Mouse (Mus musculus): Measurements from ENCODE around the gene Slit1.

Slit1 gene

GRCm38 (mm10) chr19:41743396-41743795 lies at the start of gene Slit1:
Gene Slit1, minus strand, starts transcription at chr19:41743665.
- no peak for DNase-seq (ENCODE audit: low spot score)

- no peak for DNase-seq (ENCODE audit: low spot score)
Observed at GRCm38 (mm10) chr19:41792934-41793486, 49.5 kb upstream of the Slit1 start.

- no peak for DNase-seq (ENCODE audit: low spot score)
Observed at GRCm38 (mm10) chr19:41791384-41791783, 47.9 kb upstream of the Slit1 start.

GRCm38 (mm10) chr19:41789110-41789961 lies 45.9 kb upstream of the Slit1 start:
- no peak for DNase-seq (ENCODE audit: low spot score)

DNA sequence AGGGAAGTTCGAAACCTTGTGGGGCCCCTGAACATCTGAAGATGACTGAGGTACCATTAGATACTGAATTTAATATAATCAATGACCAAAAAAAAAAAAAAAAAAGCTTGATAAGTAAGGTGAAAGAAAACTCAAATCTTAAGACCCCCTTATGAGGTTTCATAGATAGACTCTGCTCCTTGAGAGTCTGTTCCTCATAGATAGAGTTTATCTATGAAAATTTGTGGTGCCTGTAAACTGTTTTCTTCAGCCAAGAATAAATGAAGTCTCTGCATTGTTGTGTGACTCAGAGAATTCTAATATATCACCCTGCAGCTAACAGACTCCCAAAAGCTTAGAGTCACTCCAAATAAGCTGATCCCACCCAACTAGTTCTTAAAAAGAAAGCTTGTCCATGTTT lies 43.4 kb upstream of the Slit1 start:
- DNase-seq (ENCODE audit: low spot score): no peak

GRCm38 (mm10) chr19:41777514-41777913 lies 34.0 kb upstream of the Slit1 start:
- DNase-seq (ENCODE audit: low spot score): no peak

- DNase-seq (ENCODE audit: low spot score): no peak
Observed at GRCm38 (mm10) chr19:41768711-41769110, 25.2 kb upstream of the Slit1 start.

- DNase-seq (ENCODE audit: low spot score): no peak
Observed at GRCm38 (mm10) chr19:41766628-41767027, 23.2 kb upstream of the Slit1 start.

- peak; percentile 71 for DNase-seq (ENCODE audit: low spot score)
Observed at GRCm38 (mm10) chr19:41763870-41764660, 20.6 kb upstream of the Slit1 start.

DNA sequence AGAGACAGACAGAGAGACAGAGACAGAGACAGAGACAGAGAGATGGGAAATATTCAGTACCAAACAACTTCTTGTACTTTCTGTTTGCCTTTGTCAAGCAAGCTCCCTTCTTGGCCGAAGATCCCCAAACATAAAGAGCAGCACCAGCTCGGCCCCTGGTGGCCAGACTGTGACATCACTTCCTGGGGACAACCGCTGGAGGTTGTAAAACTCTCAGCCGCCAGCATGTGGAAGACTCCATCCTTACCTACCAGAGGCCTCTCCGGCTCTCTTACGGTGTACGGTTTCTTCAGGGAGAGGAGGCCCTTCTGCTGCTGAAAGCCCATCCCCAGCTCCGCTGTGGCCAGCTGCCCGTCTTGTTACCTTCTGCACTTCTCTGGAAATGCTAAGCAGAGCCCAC lies 18.1 kb upstream of the Slit1 start:
- DNase-seq (ENCODE audit: low spot score): no peak

- DNase-seq (ENCODE audit: low spot score): no peak
Observed at GRCm38 (mm10) chr19:41759765-41760164, 16.3 kb upstream of the Slit1 start.

- DNase-seq (ENCODE audit: low spot score): peak; percentile 31
Observed at GRCm38 (mm10) chr19:41759270-41759669, 15.8 kb upstream of the Slit1 start.

DNA sequence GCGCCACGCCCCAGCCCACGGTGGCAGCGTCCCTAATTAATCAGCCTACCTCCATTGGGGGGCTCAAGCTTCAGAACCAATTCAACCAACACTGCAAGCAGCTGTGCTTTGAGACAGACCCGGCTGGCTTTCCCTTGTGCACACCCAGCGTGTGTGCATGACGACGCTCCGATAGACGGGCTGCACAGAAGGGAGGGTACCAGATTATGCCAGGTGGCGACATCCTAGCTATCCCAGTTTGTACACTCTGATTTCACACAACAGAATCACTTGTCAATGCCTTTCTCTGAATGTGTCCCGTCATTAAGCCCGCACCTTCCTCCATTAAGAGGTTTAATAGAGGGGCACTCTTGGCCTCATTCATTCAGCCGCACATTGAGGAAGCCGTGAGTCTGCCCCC lies 11.3 kb upstream of the Slit1 start:
- DNase-seq (ENCODE audit: low spot score): no peak

DNA sequence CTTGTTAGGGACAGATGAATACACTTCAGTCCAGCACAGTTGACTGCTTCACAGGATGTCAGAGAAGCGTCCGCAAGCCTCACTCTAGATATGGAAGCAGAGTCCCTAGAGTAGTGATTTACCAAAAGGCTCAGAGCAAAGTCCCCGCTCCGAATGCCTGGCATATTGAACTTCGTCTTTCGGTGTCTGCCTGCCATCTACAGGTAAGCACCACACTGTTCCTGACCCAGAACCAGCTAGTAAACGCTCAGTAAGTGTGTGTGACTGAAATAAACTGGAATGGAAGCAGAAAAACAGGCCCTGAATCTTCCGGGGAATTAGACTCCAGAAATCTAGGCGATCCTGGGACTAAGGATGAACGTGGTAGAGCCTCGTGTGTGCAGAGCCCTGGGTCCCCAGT lies 8.4 kb upstream of the Slit1 start:
- no peak for DNase-seq (ENCODE audit: low spot score)

- no peak for DNase-seq (ENCODE audit: low spot score)
Observed at GRCm38 (mm10) chr19:41747436-41747835, 4.0 kb upstream of the Slit1 start.

DNA sequence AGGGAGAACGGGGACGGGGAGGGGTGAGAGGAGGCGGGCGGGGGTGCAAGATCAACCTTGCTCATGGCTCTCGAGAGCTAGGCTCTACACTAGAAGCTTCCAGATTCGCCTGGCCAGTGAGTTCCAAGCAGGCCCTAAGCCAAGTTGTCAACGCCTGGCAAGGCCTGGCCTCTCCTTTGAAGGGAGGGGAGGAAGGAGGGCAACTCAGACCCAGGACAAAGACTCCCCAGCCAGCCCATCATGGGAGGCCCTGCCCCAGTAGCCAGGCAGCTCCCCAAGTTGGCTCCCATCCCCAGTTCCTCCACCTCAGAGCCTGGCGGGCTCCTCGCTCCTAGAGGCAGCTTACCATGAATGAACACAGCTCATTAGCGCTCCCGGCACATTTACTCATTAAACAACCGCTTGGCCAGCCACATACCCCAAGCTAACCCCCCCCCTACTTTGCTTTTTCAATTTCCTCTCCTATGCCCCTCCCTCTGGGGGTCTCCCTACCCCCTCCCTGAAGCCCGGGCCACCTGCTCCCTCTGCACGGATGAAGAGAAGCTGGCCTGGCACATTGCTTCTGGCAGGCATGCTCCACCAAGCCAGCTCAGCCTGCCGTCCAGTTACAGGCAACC lies 2.6 kb upstream of the Slit1 start:
- no peak for DNase-seq (ENCODE audit: low spot score)

DNA sequence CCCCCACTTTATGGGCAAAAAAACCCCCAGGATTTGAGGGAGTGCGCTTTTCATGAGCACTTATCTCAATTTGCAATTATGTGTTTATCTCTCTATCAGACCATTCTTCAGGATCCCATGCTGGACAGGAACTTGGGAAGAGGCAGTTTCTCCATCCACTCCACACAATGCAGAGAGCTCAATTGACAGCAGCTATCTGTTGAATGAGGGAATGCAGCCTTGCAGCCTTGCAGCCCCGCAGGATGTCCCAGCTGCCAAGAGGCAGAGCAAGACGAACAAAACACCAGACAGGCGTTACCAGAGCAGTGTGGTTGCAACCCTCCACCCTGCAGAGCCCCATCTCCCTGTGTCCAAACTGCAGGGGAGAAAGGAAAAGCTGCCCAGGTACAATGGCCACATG lies 4.6 kb downstream of the Slit1 start:
- no peak for DNase-seq (ENCODE audit: low spot score)

DNA sequence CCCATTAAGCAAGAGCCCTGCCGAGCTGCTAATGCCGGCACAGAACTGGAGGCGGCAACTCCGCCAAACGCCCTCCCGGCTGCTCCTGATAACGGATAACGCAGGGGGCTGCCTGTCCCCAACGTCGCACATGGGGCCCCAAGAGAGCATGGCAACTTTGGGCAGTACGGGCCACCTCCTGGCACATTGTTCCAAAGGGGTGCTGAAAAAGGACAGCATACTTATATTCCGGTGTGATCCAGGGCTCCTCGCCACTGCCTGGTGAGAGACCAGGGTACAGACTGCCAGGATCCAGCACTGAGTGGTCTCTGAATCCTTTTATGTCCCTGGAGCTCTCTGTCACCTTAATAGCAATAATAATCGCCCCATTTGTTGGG lies 5.0 kb downstream of the Slit1 start:
- no peak for DNase-seq (ENCODE audit: low spot score)

GRCm38 (mm10) chr19:41737657-41738428 lies 5.6 kb downstream of the Slit1 start:
- DNase-seq (ENCODE audit: low spot score): no peak

- DNase-seq (ENCODE audit: low spot score): no peak
Observed at GRCm38 (mm10) chr19:41734685-41735084, 8.8 kb downstream of the Slit1 start.

GRCm38 (mm10) chr19:41725491-41725890 lies 18.0 kb downstream of the Slit1 start:
- DNase-seq (ENCODE audit: low spot score): no peak

Measured in testis, postnatal 14 days (tissue).